Mouse (Mus musculus): ENCODE data around the gene Dennd5b.

DNA sequence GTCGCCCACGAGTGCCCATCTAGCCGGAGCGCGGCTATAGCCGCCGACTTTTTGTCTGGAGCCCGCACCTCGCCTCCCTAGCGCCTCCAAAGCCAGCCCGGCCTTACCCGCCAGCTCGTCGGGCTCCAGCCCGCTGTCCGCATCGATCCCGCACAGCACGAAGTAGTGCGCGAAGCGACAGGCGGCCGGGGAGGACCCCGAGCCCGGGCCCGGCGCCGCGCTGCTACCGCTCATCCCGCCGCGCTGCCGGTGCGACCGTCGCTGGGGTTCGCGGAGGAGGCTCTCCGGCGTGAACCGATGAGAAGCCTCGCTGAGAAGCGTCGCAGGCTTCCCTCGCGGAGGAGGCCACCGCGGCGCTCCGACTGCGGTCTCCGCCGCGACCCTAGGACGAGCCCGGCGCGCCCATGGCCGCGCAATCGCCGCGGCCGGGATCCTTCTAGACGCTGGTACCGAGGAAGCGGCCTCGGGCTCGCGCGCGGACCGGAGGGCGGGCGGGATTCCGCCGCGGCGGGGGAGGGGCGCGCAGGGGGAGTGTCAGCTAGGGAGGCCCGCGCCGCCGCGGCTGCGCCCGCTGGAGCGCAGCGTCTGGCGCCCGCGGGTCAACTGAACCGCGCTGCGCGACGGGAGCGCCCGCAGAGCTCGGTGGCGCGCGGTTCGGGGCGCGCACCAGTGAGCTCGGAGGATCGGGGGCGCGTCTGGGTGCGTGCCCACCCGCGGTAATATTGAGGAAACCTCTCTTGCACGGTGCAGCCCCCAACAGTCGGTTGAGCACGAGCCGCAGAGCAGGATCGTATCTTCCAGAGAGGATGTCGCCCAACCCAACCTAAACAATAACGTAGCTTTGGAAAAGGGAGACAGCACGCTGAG lies at the start of gene Dennd5b:
- TF ChIP-seq CTCF (IDR thresholded peaks at IDR 0.05; ENCODE audit: low read depth) (no peak), EP300 (IDR thresholded peaks at IDR 0.05; ENCODE audit: low read depth) (no peak)

Data from liver, postnatal 0 days (tissue).